Mouse (Mus musculus) small intestine, adult 2 months (tissue): ENCODE measurements around the gene Slc24a5.

Source experiments
- CTCF ChIP-seq: fragments of 200-500 bp; IDR thresholded peaks from 2 replicates; pipeline ENCODE4 v1.5.1; 2012; ENCODE audit warnings: low read depth, mild to moderate bottlenecking, control low read depth, inconsistent platforms, low read length, moderate library complexity, mixed read lengths; ENCODE audit not compliant: insufficient replicate concordance, insufficient read length; ENCODE audit errors: extremely low read depth
- POLR2A ChIP-seq: fragments of 200-500 bp; IDR thresholded peaks from 2 replicates; pipeline ENCODE4 v1.6.1; 2012; ENCODE audit warnings: low read depth, mild to moderate bottlenecking, control low read depth, inconsistent platforms, low read length, moderate library complexity

- no peak for TF ChIP-seq POLR2A
- TF ChIP-seq CTCF, result no peak
Observed at GRCm38 (mm10) chr2:125062944-125063343, 5.0 kb upstream of the Slc24a5 start.
